Mouse (Mus musculus): ENCODE results near the gene Tenm3. TPM values are rescaled to one million over a fixed set of nuclear protein-coding genes. Genes with fewer than 3 reads are reported as not detected.

Tenm3 gene
- polyA plus RNA-seq, 1 experiment from 2014 or later, result not detected

DNA sequence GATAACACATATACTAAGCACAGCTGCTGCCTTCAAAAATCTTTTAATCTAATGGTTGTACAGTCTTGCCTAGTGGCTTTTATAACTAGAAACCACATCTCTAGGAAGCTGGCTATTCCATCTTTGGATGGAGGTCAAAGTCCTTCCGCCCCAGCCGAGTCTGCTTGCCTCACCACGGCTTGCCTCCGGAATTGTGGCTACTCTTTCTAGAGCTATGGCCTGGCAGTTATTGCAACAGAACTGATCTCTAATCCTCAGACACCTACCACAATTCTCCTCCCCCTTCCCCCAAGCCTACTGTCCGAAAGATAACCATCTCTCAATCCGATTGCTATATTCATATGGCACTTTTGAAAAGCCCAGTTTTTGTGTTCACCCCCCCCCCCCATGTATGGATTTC lies 101.0 kb downstream of the Tenm3 start:
- 94% methylated on average over 5 of the region's 6 CpGs for whole genome bisulfite sequencing (ENCODE audit: missing documents)
- Histone ChIP-seq H3K36me3 (ENCODE audit: inconsistent target) (no peaks in the 10 kb centered on the region), H3K27ac (no peak overlapping the region), H3K4me3 (ENCODE audit: inconsistent target) (no peak overlapping the region), H3K79me2 (ENCODE audit: inconsistent target) (no peaks in the 10 kb centered on the region)

- H3K27ac ChIP-seq, result no peak overlapping the region
- WGBS (ENCODE audit: missing documents), result 82% methylated on average over 11 of the region's 11 CpGs
Observed at GRCm38 (mm10) chr8:48740951-48741350, 102.8 kb downstream of the Tenm3 start.

GRCm38 (mm10) chr8:48740147-48740881 lies 103.4 kb downstream of the Tenm3 start:
- no peak overlapping the region for H3K4me3 ChIP-seq (ENCODE audit: inconsistent target)
- no peaks in the 10 kb centered on the region for H3K79me2 ChIP-seq (ENCODE audit: inconsistent target)
- WGBS (ENCODE audit: missing documents), result 41% methylated on average over 23 of the region's 23 CpGs
- H3K27ac ChIP-seq, result no peak overlapping the region
- no peaks in the 10 kb centered on the region for H3K36me3 ChIP-seq (ENCODE audit: inconsistent target)

More at GRCm38 (mm10) chr8:48740951-48741350, 102.8 kb downstream of the Tenm3 start:
- Histone ChIP-seq H3K4me3 (ENCODE audit: inconsistent target) (no peak overlapping the region), H3K79me2 (ENCODE audit: inconsistent target) (no peaks in the 10 kb centered on the region), H3K36me3 (ENCODE audit: inconsistent target) (no peaks in the 10 kb centered on the region)

GRCm38 (mm10) chr8:48733731-48734130 lies 110.0 kb downstream of the Tenm3 start:
- 82% methylated on average over 10 of the region's 10 CpGs for WGBS (ENCODE audit: missing documents)
- Histone ChIP-seq H3K4me3 (ENCODE audit: inconsistent target) (no peak overlapping the region), H3K36me3 (ENCODE audit: inconsistent target) (no peaks in the 10 kb centered on the region), H3K27ac (no peak overlapping the region), H3K79me2 (ENCODE audit: inconsistent target) (no peaks in the 10 kb centered on the region)

DNA sequence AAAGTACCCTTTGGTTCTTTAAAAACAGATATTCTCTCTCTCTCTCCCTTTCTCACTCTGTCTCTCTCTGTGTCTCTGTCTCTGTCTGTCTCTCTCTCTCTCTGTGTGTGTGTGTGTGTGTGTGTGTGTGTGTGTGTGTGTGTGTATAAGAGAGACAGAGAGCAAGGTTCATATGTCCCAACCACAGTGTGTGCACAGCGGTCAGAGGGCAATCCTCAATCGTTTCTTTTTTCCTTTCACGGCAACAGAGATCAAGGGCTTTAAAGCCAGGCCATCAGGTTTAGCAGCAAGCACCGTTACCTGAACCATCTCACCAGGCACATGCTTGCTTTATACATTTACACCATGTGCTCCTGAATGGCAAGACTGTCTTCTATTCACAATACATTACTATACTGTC lies 110.7 kb downstream of the Tenm3 start:
- no peak overlapping the region for H3K27ac ChIP-seq
- H3K36me3 ChIP-seq (ENCODE audit: inconsistent target), result no peaks in the 10 kb centered on the region
- H3K79me2 ChIP-seq (ENCODE audit: inconsistent target), result no peaks in the 10 kb centered on the region
- H3K4me3 ChIP-seq (ENCODE audit: inconsistent target), result no peak overlapping the region
- 86% methylated on average over 4 of the region's 4 CpGs for WGBS (ENCODE audit: missing documents)

DNA sequence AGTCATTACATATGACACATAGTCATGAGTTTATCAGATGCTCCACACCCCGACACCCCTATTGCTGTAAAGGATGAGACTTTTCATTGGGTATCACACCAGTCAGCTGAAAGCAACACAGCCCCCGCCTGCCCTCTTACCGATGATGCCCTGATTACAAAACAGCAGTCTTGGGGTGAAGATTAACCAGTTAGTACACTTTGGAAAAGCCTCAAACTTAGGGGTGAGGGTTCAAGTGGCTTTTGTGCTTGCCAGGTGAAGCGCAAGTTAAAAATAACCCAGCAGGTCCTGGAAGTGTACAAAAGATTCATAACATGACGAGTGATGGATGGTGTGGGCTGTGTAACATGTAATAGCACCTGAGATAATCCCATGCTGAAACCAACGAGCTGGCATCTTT lies 113.0 kb downstream of the Tenm3 start:
- H3K27ac ChIP-seq, result no peak overlapping the region
- H3K79me2 ChIP-seq (ENCODE audit: inconsistent target), result no peaks in the 10 kb centered on the region
- 81% methylated on average over 6 of the region's 6 CpGs for WGBS (ENCODE audit: missing documents)
- no peak overlapping the region for H3K4me3 ChIP-seq (ENCODE audit: inconsistent target)
- H3K36me3 ChIP-seq (ENCODE audit: inconsistent target), result no peaks in the 10 kb centered on the region

DNA sequence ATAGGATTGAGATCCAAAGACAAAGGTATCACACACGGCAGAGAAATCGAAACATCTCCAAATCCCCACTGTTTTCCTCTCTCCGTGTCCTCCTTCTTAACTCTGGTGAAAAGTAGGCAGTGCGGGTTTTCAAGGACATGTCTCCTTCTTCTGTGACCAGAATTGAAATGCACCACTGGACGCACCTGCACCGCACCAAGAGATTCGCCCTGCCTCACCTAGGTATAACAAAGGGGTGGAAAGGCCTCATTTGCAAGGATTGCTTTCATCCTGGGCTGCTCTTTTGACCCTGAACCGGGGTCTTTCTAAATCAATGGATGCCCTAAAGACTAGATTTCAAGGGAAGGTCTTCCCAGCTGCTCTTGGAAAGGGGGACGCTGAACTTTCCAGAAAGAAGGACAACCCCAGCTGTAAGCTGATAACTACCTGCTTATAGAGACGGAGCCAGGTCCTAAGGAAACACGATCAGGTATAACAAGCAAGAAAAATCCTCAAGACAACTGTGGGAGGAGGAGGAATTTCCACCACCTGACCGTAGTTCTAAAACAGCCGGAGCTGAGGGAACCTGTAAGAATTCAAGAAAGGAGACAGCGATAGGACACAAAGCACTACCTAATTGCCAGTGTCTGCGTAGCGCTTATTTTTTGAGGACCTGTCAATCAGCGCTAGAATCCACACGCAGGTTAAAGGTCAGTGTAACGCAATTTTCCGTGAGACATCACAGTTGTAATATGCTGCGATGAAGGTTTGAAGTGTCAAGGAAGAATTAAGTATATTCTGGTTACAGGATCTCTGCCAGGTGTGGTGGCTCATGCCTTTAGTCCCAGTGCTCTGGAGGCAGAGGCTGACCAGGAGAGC lies 114.7 kb downstream of the Tenm3 start:
- H3K79me2 ChIP-seq (ENCODE audit: inconsistent target), result no peaks in the 10 kb centered on the region

DNA sequence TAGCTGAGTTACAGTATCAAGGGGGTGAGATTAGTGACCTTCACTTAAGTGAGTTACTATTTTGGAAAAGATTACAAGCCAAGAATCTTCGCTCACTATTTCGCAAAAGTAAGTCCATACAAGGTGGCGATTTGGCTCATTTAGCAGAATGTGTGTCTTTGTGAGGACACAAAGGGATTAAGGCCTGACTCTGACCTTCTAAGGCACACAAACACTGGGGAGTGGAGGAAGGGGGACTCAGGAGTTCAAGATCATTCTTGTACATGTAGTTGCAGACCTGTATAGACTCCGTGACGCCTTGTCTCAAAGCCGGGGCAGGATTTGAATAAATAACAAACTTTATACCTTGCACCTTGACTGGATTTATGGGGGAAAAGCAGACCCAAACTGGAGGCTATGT lies 115.7 kb downstream of the Tenm3 start:
- H3K27ac ChIP-seq, result no peak overlapping the region
- H3K4me3 ChIP-seq (ENCODE audit: inconsistent target), result no peak overlapping the region
- WGBS (ENCODE audit: missing documents), result 91% methylated on average over 6 of the region's 6 CpGs
- no peaks in the 10 kb centered on the region for H3K36me3 ChIP-seq (ENCODE audit: inconsistent target)
- H3K79me2 ChIP-seq (ENCODE audit: inconsistent target), result no peaks in the 10 kb centered on the region

More for the DNA sequence above, 114.7 kb downstream of the Tenm3 start:
- H3K4me3 ChIP-seq (ENCODE audit: inconsistent target), result no peak overlapping the region
- 87% methylated on average over 21 of the region's 21 CpGs for WGBS (ENCODE audit: missing documents)
- no peak overlapping the region for H3K27ac ChIP-seq
- H3K36me3 ChIP-seq (ENCODE audit: inconsistent target), result no peaks in the 10 kb centered on the region

GRCm38 (mm10) chr8:48722744-48723143 lies 121.0 kb downstream of the Tenm3 start:
- Histone ChIP-seq H3K36me3 (ENCODE audit: inconsistent target) (no peaks in the 10 kb centered on the region), H3K27ac (no peak overlapping the region), H3K79me2 (ENCODE audit: inconsistent target) (no peaks in the 10 kb centered on the region), H3K4me3 (ENCODE audit: inconsistent target) (no peak overlapping the region)
- 48% methylated on average over 14 of the region's 14 CpGs for WGBS (ENCODE audit: missing documents)

DNA sequence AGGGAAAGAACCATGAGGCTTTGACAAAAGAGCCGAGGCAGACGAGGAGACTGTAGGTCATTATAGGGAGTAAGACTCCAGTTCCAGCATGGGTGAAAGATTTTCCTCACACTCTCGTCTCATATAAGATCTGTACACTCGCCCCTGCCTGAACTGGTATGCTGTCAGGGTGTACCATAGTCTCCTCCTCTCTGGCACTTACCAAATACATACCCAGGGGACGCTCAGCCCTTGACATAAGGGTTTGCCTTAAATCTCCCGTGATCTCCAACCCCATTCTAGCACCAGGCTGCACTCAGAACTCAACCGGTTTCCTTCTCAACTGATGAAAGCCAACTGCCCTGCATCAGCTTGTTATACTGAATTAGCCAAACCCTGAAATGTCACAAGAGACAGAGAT lies 121.4 kb downstream of the Tenm3 start:
- Histone ChIP-seq H3K4me3 (ENCODE audit: inconsistent target) (no peak overlapping the region), H3K27ac (no peak overlapping the region)
- WGBS (ENCODE audit: missing documents), result 84% methylated on average over 7 of the region's 7 CpGs

DNA sequence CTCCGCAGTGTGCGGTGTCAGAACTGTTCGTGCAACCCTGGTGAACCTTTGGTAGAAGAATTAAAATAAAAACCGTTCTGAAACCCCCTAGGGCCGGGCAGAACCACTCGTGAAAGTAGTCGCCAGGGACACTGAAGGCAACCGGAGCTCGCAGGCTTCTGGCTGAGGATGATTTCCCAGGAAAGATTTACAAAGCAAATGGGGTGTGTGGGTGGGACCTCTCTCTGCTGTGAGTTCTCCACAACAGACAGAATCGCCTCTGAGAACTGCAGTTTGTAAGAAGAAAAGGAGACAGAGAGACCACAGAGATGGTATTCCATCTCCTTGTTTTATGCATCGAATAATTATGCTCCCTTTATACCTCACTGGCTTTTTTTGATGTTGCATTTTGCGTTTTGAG lies 122.4 kb downstream of the Tenm3 start:
- Histone ChIP-seq H3K79me2 (ENCODE audit: inconsistent target) (no peaks in the 10 kb centered on the region), H3K4me3 (ENCODE audit: inconsistent target) (no peak overlapping the region), H3K36me3 (ENCODE audit: inconsistent target) (no peaks in the 10 kb centered on the region), H3K27ac (no peak overlapping the region)
- WGBS (ENCODE audit: missing documents), result 86% methylated on average over 12 of the region's 12 CpGs

More for the DNA sequence above, 121.4 kb downstream of the Tenm3 start:
- Histone ChIP-seq H3K36me3 (ENCODE audit: inconsistent target) (no peaks in the 10 kb centered on the region), H3K79me2 (ENCODE audit: inconsistent target) (no peaks in the 10 kb centered on the region)

DNA sequence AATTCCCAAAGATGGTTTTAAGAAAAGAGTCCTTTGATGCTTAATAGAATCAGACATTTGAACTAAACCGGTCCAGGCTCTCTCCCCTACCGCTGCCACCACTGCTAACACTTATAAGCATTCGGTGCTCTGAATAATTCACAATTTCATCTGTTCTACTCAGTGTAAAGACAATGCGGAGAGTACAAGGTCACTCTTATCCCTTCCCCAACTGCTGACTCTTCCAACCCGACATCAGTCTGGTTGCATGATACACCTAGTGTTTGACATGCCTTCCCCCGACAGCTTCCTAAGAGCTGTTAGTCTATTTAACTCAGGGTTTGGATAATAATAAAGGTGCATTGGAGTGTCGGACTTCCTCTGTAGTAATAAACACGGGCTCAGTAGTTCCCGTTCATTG lies 128.1 kb downstream of the Tenm3 start:
- Histone ChIP-seq H3K79me2 (ENCODE audit: inconsistent target) (no peaks in the 10 kb centered on the region), H3K36me3 (ENCODE audit: inconsistent target) (no peaks in the 10 kb centered on the region), H3K4me3 (ENCODE audit: inconsistent target) (no peak overlapping the region), H3K27ac (no peak overlapping the region)
- WGBS (ENCODE audit: missing documents), result 92% methylated on average over 9 of the region's 9 CpGs

- no peaks in the 10 kb centered on the region for H3K79me2 ChIP-seq (ENCODE audit: inconsistent target)
- H3K27ac ChIP-seq, result no peak overlapping the region
- H3K36me3 ChIP-seq (ENCODE audit: inconsistent target), result no peaks in the 10 kb centered on the region
- H3K4me3 ChIP-seq (ENCODE audit: inconsistent target), result no peak overlapping the region
- WGBS (ENCODE audit: missing documents), result 88% methylated on average over 4 of the region's 6 CpGs
Observed at GRCm38 (mm10) chr8:48706666-48707065, 137.1 kb downstream of the Tenm3 start.

GRCm38 (mm10) chr8:48704885-48705515 lies 138.8 kb downstream of the Tenm3 start:
- Histone ChIP-seq H3K4me3 (ENCODE audit: inconsistent target) (no peak overlapping the region), H3K27ac (no peak overlapping the region), H3K79me2 (ENCODE audit: inconsistent target) (no peaks in the 10 kb centered on the region), H3K36me3 (ENCODE audit: inconsistent target) (no peaks in the 10 kb centered on the region)
- WGBS (ENCODE audit: missing documents), result 86% methylated on average over 10 of the region's 10 CpGs

GRCm38 (mm10) chr8:48704485-48704884 lies 139.3 kb downstream of the Tenm3 start:
- Histone ChIP-seq H3K4me3 (ENCODE audit: inconsistent target) (no peak overlapping the region), H3K27ac (no peak overlapping the region), H3K36me3 (ENCODE audit: inconsistent target) (no peaks in the 10 kb centered on the region), H3K79me2 (ENCODE audit: inconsistent target) (no peaks in the 10 kb centered on the region)
- WGBS (ENCODE audit: missing documents), result 77% methylated on average over 6 of the region's 6 CpGs

Data from macrophage (primary cell).